Mouse (Mus musculus) embryonic fibroblast, embryonic 13.5 days (primary cell): ENCODE measurements at regions not wholly inside any gene's neighbourhood (a gene's known extent, or its start where the extent isn't known, plus 50 kb on each side); places are given as distances from the start of the nearest gene placed in this dataset.

Experiments used
- H3K27ac ChIP-seq: 2 replicates; pipeline ENCODE4 v1.5.1; 2012; ENCODE audit warnings: low read length, control low read depth, inconsistent platforms; ENCODE audit not compliant: insufficient read depth
- H3K4me1 ChIP-seq: 2 replicates; pipeline ENCODE4 v1.6.1; 2011; ENCODE audit warnings: low read length; ENCODE audit not compliant: control insufficient read depth, insufficient read depth
- H3K4me3 ChIP-seq: 2 replicates; pipeline ENCODE4 v1.5.1; 2011; ENCODE audit warnings: mild to moderate bottlenecking, control low read depth, low read length; ENCODE audit not compliant: insufficient read depth
- CTCF ChIP-seq: IDR thresholded peaks from 2 replicates; pipeline ENCODE4 v1.5.1; 2011; ENCODE audit warnings: mild to moderate bottlenecking, control low read depth, low read length, moderate library complexity, borderline replicate concordance; ENCODE audit not compliant: insufficient read depth
- POLR2A ChIP-seq: IDR thresholded peaks from 2 replicates; pipeline ENCODE4 v1.6.1; 2011; ENCODE audit warnings: low read depth, mild to moderate bottlenecking, control low read depth, low read length, moderate library complexity

DNA sequence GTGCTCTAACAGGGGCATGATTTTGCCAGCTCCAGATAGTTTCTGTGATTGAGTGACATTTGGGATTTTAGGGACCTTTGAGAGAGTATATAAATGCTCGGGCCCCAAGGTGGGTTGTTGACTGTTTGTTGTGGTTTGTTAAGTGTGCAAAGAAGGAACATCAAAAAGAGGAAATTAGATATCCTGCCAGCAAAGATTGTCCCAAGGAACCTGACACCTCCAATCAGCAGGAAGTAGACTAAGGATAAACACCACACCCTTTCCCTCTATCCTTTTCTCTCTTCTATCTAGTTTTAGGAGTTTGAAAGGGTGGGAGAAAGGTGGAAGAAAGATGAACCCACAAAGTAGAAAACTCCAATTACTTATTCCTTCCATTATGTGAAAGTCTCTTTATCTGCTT, 103.9 kb upstream of the P2ry1 start:
- Histone ChIP-seq H3K27ac (no peak overlapping the region), H3K4me3 (no peak overlapping the region), H3K4me1 (no peaks in the 10 kb centered on the region)
- TF ChIP-seq CTCF (no peak), POLR2A (no peak)

DNA sequence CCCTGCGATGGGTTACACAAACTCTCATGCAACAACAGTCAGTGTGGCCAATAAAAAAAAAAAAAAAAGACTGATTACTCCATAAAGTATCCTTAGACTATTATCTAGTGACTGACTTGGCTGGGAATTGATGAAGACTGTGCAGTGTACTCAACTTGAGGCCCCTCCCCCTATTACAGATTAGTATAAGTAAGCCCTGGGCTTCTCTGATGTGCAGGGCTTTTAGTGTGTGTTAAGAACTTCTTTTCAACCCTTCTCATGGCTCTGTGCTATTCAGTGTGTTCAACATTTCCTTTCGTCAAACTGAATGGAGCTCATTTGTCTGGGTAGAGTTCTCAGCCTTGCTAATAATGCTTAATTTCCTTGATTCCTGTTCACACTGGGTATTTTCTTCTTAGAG, 101.0 kb upstream of the P2ry1 start:
- TF ChIP-seq POLR2A: no peak
- TF ChIP-seq CTCF: no peak
- Histone ChIP-seq H3K4me3 (no peak overlapping the region), H3K27ac (no peak overlapping the region), H3K4me1 (no peaks in the 10 kb centered on the region)

DNA sequence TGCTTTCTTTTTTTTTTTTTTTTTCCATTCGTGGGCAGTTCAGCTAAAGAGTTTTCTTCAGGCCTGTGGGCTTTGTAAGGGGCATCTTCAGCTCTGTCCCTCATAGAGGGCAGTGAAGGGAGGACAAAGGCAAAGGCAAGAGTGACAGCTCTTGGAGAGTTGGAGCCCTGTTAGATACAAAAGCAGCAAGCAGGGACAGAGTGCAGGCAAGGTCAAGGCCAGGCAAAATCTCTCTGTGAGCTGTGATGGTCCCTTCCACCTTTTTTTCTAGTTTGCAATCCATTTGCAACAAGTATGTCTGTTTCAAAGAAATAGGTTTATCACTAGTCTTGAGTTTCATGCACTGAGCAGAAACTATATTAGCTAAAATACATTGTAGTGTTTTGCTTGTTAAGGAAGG, 86.2 kb upstream of the P2ry1 start:
- no peak overlapping the region for H3K4me3 ChIP-seq
- no peak for TF ChIP-seq CTCF
- no peak for TF ChIP-seq POLR2A
- no peak overlapping the region for H3K27ac ChIP-seq
- no peaks in the 10 kb centered on the region for H3K4me1 ChIP-seq

DNA sequence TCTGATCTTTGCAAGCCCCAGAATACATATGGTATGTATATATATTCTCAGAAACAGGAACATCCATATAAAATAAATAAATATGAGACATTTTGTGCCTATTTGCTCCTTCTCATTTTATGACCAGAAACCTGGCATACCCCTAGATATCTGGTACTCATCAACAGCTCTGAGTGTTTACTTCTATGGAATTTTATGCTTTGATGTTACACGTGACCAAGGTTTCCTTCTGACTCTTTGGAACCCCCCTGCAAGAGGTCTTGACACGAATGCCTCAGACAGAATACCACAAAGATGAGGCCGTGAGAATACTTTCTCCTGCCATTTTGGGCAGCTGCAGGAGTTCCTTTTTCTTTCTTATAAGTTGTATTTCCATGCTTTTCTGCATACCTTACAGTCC, 85.3 kb upstream of the P2ry1 start:
- Histone ChIP-seq H3K27ac (no peak overlapping the region), H3K4me1 (no peaks in the 10 kb centered on the region), H3K4me3 (no peak overlapping the region)
- TF ChIP-seq POLR2A: no peak
- no peak for TF ChIP-seq CTCF

DNA sequence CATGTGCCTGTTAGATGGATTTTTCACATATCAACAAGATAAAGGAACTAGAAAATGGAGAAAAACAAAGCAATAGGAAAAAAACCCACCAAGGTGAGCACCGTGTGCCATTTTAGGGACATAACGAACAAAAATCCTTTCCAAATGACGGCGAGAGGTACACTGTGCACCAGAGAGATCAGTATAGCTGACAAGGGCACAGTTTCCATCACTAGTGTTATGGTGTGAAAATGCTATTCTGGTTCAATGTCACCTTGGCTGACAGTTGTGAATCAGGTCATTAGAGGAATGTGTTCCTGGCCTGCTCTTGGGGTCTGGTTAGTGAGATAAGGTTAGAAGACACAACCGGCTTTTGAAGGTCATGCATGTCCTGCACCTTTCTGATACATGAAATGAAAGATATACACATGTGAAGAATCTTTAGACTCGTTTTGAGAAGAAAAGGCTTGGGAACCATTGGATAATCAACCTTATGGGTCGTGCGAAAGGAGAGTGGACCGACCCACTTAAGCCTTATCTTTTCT, 76.5 kb upstream of the P2ry1 start:
- Histone ChIP-seq H3K4me3 (no peak overlapping the region), H3K27ac (no peak overlapping the region), H3K4me1 (no peaks in the 10 kb centered on the region)
- TF ChIP-seq POLR2A (no peak), CTCF (no peak)

DNA sequence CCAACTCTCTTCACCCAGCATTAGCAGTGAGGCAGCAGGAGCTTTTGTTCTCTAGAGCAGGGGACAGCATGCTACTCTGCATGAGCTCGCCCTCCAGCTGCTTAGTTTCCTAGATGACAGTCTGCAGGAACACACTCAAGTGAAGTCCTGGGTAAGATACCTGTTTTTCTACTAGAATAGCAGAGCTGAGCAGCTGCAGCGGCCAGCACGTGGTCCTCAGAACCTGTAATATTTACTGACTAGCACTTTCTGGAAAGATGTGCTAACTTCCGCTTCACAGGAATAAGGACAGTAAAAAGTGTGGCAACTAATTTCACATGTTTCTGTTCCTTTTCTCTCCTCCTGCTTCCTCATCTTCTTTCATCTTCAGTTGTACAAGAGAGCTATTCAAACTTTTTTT, 73.7 kb upstream of the P2ry1 start:
- Histone ChIP-seq H3K4me3 (no peak overlapping the region), H3K27ac (no peak overlapping the region)
- TF ChIP-seq POLR2A: no peak
- TF ChIP-seq CTCF: no peak

DNA sequence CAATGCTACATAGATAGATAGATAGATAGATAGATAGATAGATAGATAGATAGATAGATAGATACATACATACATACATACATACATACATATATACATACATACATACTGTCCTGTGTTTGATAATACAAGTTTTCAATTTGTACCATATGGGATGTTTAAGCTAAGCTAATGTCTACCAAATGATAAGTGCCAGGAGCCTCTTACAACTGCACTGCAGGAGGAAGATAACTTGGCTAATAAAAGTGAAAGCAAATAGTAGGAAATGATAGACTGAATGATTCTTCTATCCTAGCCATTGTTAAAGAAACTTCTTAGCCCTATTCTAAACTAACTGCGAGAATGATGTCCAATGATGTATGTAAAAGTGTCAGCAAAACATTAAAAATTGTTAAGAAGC, 68.1 kb upstream of the P2ry1 start:
- H3K27ac ChIP-seq: no peak overlapping the region
- H3K4me1 ChIP-seq: no peaks in the 10 kb centered on the region
- TF ChIP-seq CTCF (no peak), POLR2A (no peak)
- no peak overlapping the region for H3K4me3 ChIP-seq

More for the DNA sequence above, 73.7 kb upstream of the P2ry1 start:
- no peaks in the 10 kb centered on the region for H3K4me1 ChIP-seq

DNA sequence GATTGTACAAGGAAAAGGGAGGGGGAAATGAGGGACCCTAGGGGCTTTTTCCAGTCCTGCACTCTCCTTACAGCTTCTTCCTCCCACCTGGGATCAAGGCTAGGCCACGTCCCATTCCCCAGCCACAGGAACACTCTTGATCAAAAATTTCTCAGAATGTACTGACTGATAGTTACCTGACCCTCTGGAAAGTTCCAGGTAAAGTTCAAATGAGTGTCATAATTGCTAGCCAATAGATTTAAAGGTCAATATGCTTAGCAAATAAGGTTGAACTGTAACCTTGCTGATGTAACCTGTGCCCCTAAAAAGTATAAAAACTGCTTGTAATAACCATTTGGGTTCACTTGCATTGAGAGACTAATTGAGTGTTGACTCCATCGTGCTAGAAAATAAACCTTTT, 61.1 kb upstream of the P2ry1 start:
- H3K27ac ChIP-seq: no peak overlapping the region
- no peaks in the 10 kb centered on the region for H3K4me1 ChIP-seq
- TF ChIP-seq POLR2A (no peak), CTCF (no peak)
- no peak overlapping the region for H3K4me3 ChIP-seq

DNA sequence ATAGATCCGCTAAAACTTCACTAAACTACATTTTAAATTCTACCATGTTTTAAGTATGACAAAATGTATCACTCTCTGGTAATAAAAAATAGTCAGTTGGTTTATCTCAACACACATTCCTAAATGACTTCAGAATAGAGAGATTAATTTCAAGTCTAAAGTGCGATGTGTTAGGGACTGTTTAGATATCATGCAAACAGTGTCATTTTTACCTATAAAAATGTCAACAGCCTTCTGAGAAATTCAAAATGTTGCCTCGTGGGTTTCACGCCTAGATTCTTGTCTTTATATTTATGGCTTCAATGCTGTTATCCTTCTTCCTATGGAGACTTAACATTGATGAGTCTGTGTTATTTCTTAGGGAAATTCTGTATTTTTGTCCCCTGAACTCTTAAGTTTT, 53.7 kb upstream of the P2ry1 start:
- H3K4me1 ChIP-seq: no peaks in the 10 kb centered on the region
- TF ChIP-seq POLR2A: no peak
- TF ChIP-seq CTCF: no peak
- no peak overlapping the region for H3K4me3 ChIP-seq
- no peak overlapping the region for H3K27ac ChIP-seq
